Mouse (Mus musculus): ENCODE results near the gene Srsf1. TPM values are rescaled to one million over a fixed set of nuclear protein-coding genes. Genes with fewer than 3 reads are reported as not detected.

Gene Srsf1
- 88.1 and 111 TPM in 2 replicates for polyA plus RNA-seq (2015; fragmentation: Nextera tagmentation; extraction: Ambion mirVana)

DNA sequence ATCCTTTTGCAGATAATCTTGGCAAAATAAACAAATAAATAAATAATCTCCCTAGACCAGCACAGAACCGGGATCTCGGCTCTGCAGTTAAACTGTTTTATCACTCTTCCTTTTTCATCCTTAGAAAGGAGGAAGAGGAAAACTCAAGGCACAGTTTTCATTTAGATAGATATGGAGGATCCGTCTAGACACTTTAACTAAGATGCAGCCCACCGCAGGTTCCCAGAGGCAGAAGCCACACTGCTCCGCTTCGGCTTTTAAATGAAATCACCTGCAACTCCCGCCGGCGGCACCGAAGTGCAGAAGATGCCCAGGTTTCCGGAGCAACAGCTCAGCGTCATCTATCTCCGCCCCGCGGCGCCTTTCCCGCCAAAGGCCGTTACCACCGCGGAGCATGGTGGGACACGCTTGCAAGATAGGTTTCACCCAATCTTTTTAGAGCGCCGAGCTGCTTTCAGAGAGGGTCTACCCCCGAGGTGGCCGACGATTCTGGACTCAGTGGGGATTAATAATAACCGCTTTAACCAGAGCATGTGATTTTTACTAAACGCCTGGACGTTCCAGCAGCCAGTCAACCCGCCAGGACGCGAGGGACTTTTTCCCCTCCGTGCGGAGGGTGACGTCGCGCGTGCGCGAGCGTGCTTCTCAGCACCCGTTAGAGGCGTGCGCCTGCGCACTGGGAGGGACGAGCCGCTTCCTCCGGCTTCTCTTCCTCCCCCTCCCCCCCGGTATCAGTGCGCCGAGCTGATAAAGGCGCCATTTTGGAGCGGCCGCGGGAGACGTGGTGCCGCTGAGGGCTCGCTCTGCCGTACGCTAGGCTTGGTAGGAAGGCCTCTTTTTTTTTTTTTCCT lies at the start of gene Srsf1:
Srsf1 (plus strand) TSS at position 430 of the 851 bp plus-strand sequence.
- H3K4me1 ChIP-seq (ENCODE audit: insufficient read depth, low read depth, low read length) = peaks cover 7% of the 10 kb centered on the region; the same call in 1 of the 2 replicates
- H3K36me3 ChIP-seq (ENCODE audit: insufficient read depth, low read length) = no peaks in the 10 kb centered on the region
- TF ChIP-seq EP300 (IDR thresholded peaks at IDR 0.05) (no peak; the same call in 1 of the 2 replicates), CTCF (IDR thresholded peaks at IDR 0.05) (no peak; the same call in 1 of the 2 replicates)
- peak within 1 kb of the TSS; percentile 99 for H3K27ac ChIP-seq (ENCODE audit: low read length)
- H3K4me3 ChIP-seq (ENCODE audit: low read depth, low read length) = peak within 1 kb of the TSS; percentile 92
- H3K4me2 ChIP-seq (replicated peaks; ENCODE audit: low read depth, low read length) = peak within 1 kb of the TSS; percentile 66
- peak; percentile 99 for DNase-seq (ENCODE audit: low spot score)
- H3K9me3 ChIP-seq (ENCODE audit: low read length) = no peaks in the 10 kb centered on the region
- under 1% methylated on average over 52 of the region's 60 CpGs for WGBS
- no peaks in the 10 kb centered on the region for H3K27me3 ChIP-seq (replicated peaks; ENCODE audit: insufficient read depth, low read length)
- peak within 1 kb of the TSS; percentile 96 for H3K9ac ChIP-seq (replicated peaks; ENCODE audit: low read depth)
- ATAC-seq = peak; percentile 96

DNA sequence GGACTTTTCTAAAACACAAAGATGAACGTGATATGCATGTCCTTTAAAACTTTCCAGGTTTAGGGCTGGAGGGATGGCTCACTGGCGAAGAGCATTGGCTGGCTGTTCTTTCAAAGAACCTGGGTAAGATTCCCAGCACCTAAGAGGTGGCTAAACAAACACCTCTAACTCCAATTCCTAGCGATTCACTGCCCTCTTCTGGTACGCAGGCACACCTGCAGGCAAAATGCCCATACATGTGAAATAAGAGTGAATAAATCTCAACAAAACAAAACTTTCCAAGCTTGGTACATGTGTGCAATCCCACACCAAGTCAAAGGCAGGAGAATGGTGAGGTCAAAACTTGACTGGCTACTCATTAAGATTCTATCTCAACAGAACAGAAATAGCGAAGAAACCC lies 47.4 kb upstream of the Srsf1 start:
- WGBS = 85% methylated on average over 5 of the region's 5 CpGs
- H3K4me2 ChIP-seq (replicated peaks; ENCODE audit: low read depth, low read length) = no peak overlapping the region
- H3K36me3 ChIP-seq (ENCODE audit: insufficient read depth, low read length) = no peaks in the 10 kb centered on the region
- no peaks in the 10 kb centered on the region for H3K4me1 ChIP-seq (ENCODE audit: insufficient read depth, low read depth, low read length)
- DNase-seq (ENCODE audit: low spot score) (no peak), ATAC-seq (no peak)
- no peak for TF ChIP-seq EP300 (IDR thresholded peaks at IDR 0.05)
- TF ChIP-seq CTCF (IDR thresholded peaks at IDR 0.05) = peak; percentile 27; the same call in 1 of the 2 replicates
- H3K27ac ChIP-seq (ENCODE audit: low read length) = no peak overlapping the region
- H3K27me3 ChIP-seq (replicated peaks; ENCODE audit: insufficient read depth, low read length) = no peaks in the 10 kb centered on the region
- no peak overlapping the region for H3K4me3 ChIP-seq (ENCODE audit: low read depth, low read length)
- no peak overlapping the region for H3K9ac ChIP-seq (replicated peaks; ENCODE audit: low read depth)
- no peaks in the 10 kb centered on the region for H3K9me3 ChIP-seq (ENCODE audit: low read length)

- Histone ChIP-seq H3K27me3 (replicated peaks; ENCODE audit: insufficient read depth, low read length) (no peaks in the 10 kb centered on the region), H3K27ac (ENCODE audit: low read length) (no peak overlapping the region), H3K4me3 (ENCODE audit: low read depth, low read length) (no peak overlapping the region), H3K9ac (replicated peaks; ENCODE audit: low read depth) (no peak overlapping the region), H3K4me1 (ENCODE audit: insufficient read depth, low read depth, low read length) (no peaks in the 10 kb centered on the region), H3K4me2 (replicated peaks; ENCODE audit: low read depth, low read length) (no peak overlapping the region), H3K9me3 (ENCODE audit: low read length) (no peaks in the 10 kb centered on the region), H3K36me3 (ENCODE audit: insufficient read depth, low read length) (no peaks in the 10 kb centered on the region)
- ATAC-seq (no peak), DNase-seq (ENCODE audit: low spot score) (no peak)
- TF ChIP-seq EP300 (IDR thresholded peaks at IDR 0.05) (no peak), CTCF (IDR thresholded peaks at IDR 0.05) (no peak)
- WGBS = 33% methylated on average over 4 of the region's 4 CpGs
Measured at GRCm38 (mm10) chr11:88002738-88003137, 44.4 kb upstream of the Srsf1 start.

- Histone ChIP-seq H3K27me3 (replicated peaks; ENCODE audit: insufficient read depth, low read length) (no peaks in the 10 kb centered on the region), H3K4me3 (ENCODE audit: low read depth, low read length) (no peak overlapping the region), H3K4me2 (replicated peaks; ENCODE audit: low read depth, low read length) (no peak overlapping the region), H3K4me1 (ENCODE audit: insufficient read depth, low read depth, low read length) (no peaks in the 10 kb centered on the region), H3K27ac (ENCODE audit: low read length) (no peak overlapping the region), H3K9me3 (ENCODE audit: low read length) (no peaks in the 10 kb centered on the region), H3K9ac (replicated peaks; ENCODE audit: low read depth) (no peak overlapping the region), H3K36me3 (ENCODE audit: insufficient read depth, low read length) (no peaks in the 10 kb centered on the region)
- ATAC-seq (no peak), DNase-seq (ENCODE audit: low spot score) (no peak)
- no peak for TF ChIP-seq EP300 (IDR thresholded peaks at IDR 0.05)
- TF ChIP-seq CTCF (IDR thresholded peaks at IDR 0.05) = no peak
- 56% methylated on average over 2 of the region's 2 CpGs for WGBS
Measured at GRCm38 (mm10) chr11:88004123-88004522, 43.0 kb upstream of the Srsf1 start.

GRCm38 (mm10) chr11:88008641-88009040 lies 38.5 kb upstream of the Srsf1 start:
- 21% methylated on average over 1 of the region's 1 CpGs for WGBS

DNA sequence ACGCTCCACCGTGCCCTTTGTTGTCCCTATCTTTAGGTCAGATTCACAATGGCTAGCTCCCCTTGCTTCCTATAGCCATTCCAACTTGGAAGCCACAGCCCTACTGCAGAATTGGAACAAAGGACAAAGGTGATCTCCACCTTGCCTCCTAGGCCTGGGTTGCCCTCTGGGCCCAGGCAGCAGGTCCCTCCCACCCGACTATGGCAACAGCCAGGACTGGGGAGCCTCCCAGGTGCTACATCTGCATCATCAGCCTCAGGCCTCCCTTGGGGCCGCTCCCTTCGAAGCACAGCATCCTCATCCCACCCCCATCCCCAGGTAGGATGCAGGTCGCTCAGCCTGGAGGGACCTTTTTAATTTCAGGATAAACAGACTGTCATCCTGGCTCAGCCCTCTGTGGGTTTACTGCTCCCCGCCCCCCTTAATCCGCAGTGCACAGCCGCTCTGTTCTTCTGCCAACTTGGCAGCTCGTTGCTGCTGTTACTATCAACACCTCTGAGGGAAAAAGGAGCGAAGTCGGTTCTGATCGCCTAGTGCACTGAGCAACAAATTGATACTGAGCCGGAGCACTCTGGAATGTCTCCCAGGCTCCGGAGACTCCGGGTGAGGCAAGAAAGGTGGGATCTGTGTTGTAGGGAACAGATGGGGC lies 37.5 kb upstream of the Srsf1 start:
- DNase-seq (ENCODE audit: low spot score) = no peak
- no peak for TF ChIP-seq CTCF (IDR thresholded peaks at IDR 0.05)
- no peak for TF ChIP-seq EP300 (IDR thresholded peaks at IDR 0.05)
- Histone ChIP-seq H3K27ac (ENCODE audit: low read length) (no peak overlapping the region), H3K4me1 (ENCODE audit: insufficient read depth, low read depth, low read length) (no peaks in the 10 kb centered on the region), H3K27me3 (replicated peaks; ENCODE audit: insufficient read depth, low read length) (no peaks in the 10 kb centered on the region), H3K4me2 (replicated peaks; ENCODE audit: low read depth, low read length) (0 out of 2 replicates have a peak overlapping the region, but pooled peaks have one; percentile 11), H3K36me3 (ENCODE audit: insufficient read depth, low read length) (no peaks in the 10 kb centered on the region), H3K9me3 (ENCODE audit: low read length) (no peaks in the 10 kb centered on the region), H3K9ac (replicated peaks; ENCODE audit: low read depth) (no peak overlapping the region), H3K4me3 (ENCODE audit: low read depth, low read length) (no peak overlapping the region)
- WGBS = 21% methylated on average over 16 of the region's 16 CpGs
- no peak for ATAC-seq

More at GRCm38 (mm10) chr11:88008641-88009040, 38.5 kb upstream of the Srsf1 start:
- H3K36me3 ChIP-seq (ENCODE audit: insufficient read depth, low read length) = no peaks in the 10 kb centered on the region
- ATAC-seq = no peak
- no peak overlapping the region for H3K27ac ChIP-seq (ENCODE audit: low read length)
- H3K9ac ChIP-seq (replicated peaks; ENCODE audit: low read depth) = no peak overlapping the region
- H3K4me2 ChIP-seq (replicated peaks; ENCODE audit: low read depth, low read length) = no peak overlapping the region
- DNase-seq (ENCODE audit: low spot score) = no peak
- H3K4me1 ChIP-seq (ENCODE audit: insufficient read depth, low read depth, low read length) = no peaks in the 10 kb centered on the region
- no peak overlapping the region for H3K4me3 ChIP-seq (ENCODE audit: low read depth, low read length)
- H3K27me3 ChIP-seq (replicated peaks; ENCODE audit: insufficient read depth, low read length) = no peaks in the 10 kb centered on the region
- no peaks in the 10 kb centered on the region for H3K9me3 ChIP-seq (ENCODE audit: low read length)
- no peak for TF ChIP-seq CTCF (IDR thresholded peaks at IDR 0.05)
- TF ChIP-seq EP300 (IDR thresholded peaks at IDR 0.05) = no peak
